Mouse (Mus musculus): Measurements from ENCODE around the gene Fbxl13.
A peak's percentile ranks its signal among the peaks of the same experiment; 100 is the strongest.

The Fbxl13 gene

DNA sequence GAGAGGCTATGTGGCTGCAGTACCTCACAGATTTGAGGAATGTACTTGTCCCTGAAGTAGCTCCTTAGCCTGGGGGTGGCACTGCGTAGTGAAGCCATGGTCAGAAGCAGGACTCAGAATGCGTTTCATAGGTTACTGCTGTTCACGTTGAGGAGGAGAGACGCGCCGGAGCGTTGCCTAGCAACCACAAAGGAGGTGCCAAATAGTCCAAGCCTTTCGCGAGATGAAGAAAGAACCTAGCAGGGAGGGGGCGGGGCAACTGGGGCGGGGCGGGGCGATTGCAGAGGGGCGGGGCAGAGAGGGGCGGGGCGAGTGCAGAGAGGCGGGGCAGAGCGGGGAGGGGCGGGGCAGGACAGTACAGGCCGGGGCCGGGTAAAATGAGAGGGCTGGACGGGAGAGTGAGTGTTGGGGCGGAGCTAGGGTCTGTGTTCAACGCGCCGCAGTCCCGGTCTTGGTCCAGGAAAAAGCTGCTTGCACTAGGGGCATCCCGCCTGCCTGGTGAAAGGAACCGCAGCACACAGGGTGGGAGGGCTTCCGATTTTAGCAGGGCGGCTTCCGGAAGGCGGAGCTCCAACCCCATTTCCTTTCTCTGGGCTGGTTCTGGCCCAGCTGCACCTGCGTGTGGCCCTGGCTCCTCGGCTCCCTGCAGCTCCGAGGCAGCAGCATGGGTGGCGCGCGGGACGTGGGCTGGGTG lies at the start of gene Fbxl13, which contains the start of gene Armc10:
Gene Fbxl13, minus strand, starts transcription at position 196 of the 694 bp plus-strand sequence.
Gene Armc10, plus strand, starts transcription at position 375 of the 694 bp plus-strand sequence.
- peak; percentile 94 for DNase-seq

DNA sequence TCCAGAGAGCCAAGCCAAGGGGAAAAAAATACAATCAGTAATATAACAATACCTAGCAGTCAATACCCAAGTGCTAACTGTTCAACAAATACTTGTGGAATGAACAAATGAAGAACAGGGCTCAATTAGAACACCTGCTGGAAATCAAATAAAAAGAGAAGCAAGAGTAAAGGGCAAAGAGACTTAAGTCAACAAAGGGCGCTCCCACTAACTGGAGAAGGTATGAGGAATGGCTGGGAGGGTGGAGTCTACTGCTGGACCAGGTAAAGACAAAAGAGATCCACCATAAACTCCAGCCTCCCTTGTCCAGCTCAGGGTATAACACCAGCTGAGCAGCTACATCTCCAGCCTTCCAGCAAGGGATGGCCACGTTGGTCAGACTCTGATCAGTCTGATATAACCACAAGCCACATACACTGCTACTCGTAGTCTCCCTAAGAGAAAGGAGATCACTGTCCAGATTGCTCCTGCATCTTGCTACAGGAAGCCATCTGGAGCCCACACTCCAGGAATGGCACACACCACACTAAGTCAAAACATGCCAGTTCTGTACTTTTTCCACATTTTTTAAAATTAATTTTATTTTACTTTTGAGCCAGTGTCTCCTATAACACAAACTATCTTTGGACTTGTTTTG lies 49.5 kb upstream of the Fbxl13 start:
- no peak for DNase-seq

DNA sequence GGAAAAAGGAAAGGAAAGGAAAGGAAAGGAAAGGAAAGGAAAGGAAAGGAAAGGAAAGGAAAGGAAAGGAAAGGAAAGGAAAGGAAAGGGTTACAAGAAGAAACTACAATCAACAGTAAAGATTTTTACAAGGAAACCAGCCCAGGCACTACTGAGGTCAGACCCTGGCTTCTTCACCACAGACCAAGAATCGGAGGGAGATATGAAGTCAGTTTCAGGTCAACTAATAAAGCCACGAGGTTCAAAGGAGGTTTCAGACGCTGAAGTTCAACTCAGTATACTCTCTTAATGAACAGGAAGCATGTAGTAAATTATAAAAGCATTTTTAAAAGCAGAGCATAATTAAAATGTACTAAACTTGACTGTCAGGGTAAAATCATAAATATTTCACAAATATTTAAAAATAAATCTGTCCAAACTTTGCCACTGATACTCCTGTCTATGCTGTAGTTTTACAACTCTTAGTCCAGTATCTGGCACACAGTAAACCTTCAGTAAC lies 48.0 kb upstream of the Fbxl13 start:
- DNase-seq, result no peak

DNA sequence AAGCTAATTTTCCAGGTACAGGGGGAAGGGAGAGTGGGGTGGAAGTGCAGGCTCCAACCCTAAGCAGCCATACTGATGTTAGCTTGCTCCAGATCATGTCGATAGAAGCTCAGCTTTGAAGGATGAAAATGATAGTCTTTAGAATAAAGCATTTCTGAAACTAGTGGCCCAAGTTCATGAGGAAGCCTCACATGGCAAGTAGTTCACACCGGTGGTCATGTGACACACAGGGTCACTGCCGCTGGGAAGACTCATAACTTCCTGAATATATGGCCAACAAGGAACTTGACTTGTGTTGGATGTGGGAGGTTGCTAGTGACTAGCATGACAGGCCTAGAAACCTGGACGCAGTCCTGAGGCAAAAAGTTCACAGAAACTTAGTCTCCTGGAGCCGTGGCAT lies 46.8 kb upstream of the Fbxl13 start:
- no peak for DNase-seq

DNA sequence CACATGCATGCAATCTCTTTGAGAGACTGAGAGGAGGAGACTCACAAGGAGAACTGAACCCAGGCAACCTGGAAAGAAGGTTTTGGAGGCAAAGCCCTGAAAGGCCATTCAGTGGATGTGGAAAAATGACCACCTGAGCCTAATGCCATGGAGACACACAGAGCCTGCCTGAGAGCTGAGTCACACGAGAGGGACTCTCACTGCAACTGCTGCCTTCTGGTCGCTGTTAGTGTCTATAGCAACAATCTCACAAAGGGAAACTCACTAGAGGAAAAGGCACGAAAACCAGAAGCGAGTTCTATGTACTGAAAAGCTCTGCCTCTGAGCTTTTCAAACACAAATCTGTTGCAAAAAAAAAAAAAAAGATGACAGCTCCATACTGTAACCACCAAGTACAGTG lies 41.6 kb upstream of the Fbxl13 start:
- no peak for DNase-seq

DNA sequence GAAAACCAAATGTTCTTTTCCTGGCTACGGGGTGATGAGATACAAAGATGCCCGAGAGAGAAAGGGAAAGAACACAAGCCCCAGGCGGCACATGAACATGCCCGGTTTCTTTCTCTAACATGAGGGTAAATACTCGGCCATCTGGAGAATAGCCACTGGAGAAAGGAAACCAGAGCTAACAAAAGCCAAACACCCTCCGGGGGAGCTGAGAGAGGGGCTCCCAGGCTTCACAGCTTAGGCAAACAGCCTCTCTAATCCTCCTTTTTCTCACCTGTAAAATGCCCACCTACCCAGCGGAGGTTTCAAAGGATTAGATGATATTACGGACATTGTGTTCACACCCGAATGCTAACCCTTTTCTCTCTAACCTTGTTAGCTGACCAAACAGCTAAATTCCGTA lies 39.6 kb upstream of the Fbxl13 start:
- no peak for DNase-seq

DNA sequence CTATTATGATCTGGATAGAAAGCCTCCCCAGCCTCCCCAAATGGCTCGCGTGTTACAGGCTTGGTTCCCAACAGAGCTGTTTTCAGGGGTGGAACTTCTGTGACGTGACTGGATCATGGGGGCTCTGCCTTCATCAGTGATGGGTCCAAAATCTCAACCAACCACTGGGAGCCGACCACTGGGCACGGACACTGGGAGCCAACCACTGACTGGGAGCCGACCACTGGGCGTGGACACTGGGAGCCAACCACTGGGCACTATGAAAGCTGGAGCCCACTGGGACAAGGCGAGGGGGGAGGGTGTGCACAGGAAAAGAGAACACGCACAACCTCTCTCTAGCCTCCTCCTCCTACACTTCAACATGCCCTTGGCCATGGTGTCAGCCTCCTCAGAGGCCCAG lies 38.4 kb upstream of the Fbxl13 start:
- DNase-seq, result no peak

DNA sequence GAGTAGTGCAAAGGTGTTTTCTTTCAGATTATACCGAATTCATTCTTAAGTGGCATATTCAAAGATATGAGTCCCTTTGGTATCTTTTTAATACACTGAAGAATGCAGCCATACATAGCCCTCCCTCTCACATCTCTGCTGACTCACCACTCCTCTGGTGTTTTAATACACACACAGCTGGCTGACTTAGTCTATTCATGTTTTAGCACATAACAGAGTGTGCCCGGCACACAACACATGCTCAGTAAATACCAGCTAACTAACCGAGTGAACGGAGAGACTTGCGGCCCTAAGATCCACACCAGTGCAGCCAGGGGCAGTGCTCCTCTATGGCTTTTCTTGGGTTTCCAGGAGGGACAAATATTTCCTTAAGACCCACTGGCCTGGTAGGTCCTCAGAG lies 35.5 kb upstream of the Fbxl13 start:
- DNase-seq, result peak; percentile 54

DNA sequence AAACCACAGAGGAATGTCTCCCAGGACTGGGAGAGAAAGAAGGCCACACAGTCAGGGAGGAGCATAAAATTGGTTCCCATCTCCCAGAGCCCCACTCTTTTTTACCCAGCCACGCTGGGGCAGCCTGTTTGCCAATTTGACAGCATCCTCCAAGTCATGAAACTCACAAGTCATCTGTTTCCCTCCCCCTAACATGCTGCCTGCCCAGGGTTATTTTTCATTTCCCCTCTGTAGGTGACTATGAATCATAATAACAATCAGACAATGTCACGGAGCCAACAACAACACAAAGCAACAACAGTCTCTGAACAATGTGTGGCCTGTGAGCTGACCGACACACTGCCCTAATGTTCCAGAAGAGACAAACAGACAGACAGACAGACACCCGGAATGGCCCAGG lies 34.6 kb upstream of the Fbxl13 start:
- no peak for DNase-seq

DNA sequence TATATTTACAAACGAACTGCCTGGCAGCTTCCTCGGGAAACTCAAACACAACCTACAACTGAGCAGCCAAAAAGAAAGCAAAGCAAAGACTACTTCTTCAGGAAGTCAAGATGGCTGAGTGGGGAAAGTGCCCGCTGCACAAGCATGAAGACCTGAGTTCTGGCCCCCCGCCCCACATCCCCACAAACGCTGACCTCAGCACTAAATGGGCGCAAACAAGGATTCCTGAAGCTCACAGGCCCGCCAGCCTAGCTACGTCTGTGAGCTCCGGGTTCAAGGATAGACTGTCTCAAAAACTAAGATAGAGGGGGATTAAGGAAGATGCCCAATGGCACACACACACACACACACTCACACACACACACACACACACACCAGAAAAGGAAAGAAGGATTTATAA lies 32.9 kb upstream of the Fbxl13 start:
- no peak for DNase-seq

DNA sequence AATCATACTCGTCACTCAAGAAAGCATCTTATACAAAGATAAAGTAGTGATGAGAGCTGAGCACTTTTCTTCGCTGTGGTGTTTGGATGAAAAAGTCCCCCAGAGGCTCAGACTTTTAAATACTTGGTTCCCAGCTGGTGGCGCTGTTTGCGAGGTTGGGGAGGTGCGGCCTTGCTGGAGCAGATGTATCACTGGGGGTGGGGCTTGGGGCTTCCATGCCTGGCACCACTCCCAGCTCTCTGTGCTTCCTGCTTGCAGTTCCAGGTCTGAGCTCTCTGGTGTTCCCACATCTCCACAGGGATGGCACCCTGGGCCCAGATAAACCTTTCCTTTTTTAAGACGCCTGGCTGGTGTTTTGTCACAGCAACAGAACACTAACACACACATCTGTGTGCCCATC lies 32.5 kb upstream of the Fbxl13 start:
- DNase-seq, result no peak

DNA sequence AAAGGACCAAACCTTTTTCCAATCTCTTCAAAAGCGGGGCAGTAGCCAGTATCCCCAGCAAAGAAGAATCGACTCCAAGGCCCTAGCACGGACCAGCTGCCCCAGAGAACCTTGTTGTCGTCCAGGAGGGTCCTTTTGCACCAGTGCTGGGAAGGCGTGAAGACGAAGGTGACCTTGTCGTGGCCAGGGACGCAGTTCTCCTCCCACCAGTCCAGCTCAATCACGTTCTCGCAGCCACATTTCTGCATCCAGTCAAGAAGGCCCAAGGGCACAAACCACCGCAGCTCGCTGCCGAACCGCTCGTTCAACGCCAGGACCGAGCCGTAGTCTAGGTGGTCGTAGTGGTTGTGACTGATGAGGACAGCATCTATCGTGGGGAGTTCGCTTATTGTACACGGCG lies 30.1 kb upstream of the Fbxl13 start:
- no peak for DNase-seq

DNA sequence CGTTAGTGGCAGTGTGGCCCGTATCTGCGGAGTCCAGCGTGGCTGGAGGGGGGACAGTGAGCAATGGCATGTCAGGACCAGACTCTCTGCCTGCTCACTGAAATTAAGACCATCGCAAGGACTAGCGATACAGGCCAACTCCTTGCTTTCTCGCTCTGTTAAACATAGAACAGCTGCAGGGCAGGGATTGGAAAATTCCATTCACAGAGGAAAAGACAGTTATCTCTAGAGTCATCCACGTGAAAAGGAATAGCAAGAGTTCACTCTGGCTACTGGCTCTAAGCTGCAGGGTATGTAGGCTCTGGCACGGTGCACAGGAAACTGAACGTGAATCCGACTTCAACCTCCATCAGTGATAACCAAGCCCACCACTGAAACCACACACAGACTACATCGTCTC lies 29.6 kb upstream of the Fbxl13 start:
- no peak for DNase-seq

DNA sequence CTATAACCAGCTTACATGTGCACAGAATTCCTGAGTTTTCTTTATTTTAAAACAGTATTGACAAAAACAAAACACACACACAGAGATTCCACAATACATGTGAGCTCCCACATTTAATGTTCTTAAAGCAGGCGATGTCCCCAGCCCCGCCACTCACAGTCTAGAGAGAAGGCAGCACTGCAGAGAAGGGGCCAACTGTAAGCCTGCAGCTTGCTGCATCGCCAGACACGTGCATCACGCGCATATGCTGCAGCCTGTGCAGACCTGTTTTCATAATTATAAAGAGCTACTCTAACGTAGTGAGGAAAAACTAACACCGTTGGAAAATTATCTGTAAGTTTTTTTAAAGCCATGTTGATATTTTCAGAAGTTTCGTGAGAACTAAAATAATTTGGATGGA lies 28.3 kb upstream of the Fbxl13 start:
- DNase-seq, result no peak

DNA sequence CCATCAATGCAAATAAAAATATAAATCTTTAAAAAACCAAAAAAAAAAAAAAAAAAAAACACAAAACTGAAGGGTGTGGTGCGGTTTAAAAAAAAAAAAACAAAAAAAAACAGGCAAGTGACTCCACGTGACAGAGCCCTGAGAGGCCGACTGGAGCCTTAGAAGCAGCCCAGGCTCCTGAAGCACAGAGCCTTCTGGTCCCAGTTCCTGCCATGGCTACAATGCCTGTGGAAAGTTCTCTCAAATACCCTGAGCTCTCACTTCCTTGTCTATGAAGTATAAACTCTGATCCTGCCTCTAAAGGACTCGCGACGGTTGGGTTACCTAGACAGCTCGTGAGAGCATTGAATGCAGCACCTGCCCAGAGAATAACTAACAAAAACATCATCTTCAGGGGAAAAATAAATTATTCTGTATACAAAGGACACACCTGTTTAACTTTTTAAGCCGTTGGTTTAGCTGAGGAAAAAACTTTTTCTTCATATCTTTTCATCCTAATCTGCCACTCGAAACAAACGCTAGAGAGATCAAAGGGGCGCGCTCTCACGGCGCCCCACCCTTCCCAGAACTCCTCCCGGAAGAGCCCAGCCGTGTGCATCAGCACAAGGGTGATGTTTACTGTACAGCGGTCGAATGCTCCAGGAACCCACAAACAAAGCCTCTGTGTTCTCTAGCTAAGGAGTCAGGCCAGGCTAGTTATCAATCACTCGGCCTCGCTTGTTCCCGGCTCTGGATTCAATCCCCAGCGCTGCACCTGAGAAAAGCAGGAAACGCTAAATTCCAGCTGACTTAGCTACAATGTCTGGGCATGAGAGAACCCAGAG lies 27.6 kb upstream of the Fbxl13 start:
- DNase-seq, result no peak

DNA sequence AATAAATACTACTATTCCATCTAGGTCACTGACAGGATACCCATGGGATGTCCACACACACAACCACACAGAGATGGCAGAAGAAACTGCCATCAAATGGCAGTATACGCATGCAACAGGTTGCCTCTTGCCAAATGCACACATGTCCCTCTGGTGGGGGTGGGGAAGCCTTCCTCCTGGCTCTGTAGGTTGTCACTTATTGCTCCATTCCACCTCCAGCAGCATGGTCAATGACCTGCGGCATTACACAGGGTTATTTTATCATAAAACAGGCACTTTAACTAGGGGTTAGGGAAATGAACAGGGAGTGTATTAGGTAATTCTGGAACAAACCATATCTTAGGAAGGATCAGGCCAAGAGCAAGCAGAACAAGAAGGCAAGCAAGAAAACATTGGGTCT lies 23.9 kb upstream of the Fbxl13 start:
- DNase-seq, result no peak

DNA sequence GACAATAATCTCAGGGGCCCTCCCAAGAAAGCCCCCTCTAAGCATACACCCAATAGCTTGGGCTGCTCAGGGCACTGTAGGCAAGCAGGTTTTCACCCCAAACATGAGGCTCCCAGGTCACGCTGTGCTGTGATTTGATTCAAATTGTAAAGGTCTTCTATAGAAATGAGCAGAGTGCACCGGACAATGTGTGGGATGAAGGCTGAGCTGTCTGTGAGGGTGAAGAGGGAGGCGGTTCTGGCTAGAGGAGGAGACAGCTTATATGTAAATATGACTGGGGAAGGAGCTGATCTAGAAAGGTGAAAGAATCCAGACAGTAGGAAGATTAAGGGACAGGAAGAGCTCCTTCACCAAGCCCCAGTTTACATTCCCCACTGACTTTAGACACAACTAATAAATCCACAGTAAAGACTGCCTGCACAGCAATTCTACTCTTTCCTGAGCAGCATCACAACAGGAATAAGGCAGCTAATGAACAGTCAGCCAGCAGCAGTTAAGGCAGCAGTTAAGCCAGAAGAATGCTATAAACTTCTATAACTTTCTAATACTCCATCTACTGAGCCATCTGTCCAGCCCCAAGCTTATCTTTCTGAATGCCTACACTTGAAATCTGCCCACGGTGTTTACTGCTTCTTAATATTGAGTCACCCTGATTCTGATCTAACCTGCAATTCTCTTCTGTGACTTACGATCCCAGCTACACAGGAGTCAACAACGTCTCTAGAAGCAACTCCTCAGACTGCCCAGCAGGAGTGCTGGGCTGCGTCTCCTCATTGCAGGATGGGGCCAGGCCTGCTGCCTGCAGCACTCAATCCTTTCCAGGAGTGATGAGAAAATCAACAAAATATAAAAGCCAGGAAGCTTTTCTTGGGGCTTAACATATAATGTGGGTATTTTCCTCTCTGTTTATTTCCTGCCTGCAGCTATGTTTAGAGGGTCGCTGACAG lies 22.0 kb upstream of the Fbxl13 start:
- no peak for DNase-seq

DNA sequence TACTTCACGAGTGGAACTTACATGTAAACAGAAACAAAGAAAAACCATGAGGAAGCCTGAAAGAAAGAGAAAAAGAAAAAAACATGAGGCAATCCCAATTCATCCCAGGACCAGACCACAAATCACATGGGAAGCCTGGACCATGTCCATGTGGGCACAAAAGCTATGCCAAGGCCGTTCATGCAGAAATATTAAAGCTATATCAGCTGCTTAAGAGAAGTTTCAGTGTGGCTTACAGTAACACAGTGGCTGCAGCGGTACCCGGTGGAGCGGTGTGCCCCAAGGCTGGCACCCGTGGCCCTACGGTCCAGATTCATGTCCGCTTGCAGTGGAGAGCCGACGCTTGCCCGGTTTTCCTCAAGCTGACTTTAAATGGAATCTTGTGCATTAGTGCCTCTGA lies 17.6 kb upstream of the Fbxl13 start:
- DNase-seq, result no peak

DNA sequence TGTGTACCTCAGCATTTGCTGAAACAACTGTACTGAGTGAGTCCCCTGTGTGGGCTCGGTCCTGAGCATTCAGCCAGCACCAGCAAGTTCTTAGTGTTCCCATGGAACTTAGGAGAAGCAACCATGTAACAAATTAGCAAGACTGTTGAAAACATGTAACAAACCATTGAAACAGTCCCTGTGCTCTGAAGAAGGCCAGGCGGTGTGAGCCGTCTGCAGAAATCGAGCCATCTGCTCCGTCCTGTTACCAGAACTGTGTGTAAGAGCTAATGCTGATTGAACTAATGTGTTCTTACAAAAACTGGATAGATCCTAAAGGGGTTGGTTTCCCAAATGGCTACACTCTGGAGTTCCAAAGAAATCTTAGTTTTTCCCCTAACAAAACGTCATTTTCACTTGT lies 15.4 kb upstream of the Fbxl13 start:
- DNase-seq, result no peak

DNA sequence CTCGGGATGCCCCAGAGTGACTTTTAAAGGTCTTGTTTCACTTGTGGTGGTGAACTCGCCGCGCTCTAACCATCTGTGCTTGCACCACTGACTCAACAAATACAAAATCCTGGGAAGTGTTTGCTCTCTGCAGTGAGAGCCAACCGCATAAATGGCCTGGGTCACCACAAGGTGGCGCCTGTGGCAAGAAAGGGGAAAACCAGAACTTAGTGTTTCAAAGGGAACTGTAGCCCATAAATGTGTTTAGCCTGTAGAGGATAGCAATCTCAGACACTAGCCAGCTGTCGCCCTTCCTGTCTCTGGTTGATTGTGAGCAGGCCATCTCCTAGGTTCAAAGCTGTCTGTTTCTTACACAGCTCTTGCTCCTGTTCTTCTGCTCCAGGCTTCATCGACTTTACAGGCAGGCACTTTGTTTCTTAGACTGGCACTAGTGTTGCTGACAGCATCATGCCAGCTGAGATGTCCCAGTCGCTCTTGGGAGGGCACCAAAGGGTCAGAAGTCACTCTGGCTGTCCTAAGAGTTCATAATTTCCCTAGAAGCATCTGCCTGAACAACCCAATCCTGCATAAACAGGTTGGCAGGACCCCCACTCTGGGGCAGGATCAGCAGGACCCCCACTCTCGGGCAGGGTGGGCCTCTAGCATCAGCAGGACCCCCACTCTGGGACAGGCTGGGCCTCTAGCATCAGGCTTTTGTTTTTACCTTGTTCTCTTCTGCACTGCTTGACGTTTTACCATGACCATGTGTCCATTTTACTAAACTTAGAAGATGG lies 13.4 kb upstream of the Fbxl13 start:
- peak; percentile 83 for DNase-seq

DNA sequence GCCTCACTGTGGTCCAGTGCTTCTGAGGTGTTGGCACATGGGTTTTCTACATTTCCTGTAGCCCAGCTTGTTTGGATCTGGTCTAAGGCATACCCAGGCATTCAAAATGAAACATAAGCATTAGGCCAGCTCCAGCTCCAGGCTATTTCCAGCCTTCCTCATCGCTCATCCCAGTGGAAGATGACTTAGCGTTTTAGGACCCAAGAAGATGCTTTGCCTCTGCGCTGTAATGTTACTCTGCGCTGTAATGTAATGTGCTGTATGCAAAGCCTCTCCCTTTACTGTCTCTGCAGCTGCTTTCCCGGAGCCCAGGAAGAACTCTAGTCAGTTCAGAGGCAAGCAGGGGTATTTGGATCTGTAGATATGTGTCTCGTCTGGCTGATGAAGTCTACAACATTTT lies 12.6 kb upstream of the Fbxl13 start:
- no peak for DNase-seq

DNA sequence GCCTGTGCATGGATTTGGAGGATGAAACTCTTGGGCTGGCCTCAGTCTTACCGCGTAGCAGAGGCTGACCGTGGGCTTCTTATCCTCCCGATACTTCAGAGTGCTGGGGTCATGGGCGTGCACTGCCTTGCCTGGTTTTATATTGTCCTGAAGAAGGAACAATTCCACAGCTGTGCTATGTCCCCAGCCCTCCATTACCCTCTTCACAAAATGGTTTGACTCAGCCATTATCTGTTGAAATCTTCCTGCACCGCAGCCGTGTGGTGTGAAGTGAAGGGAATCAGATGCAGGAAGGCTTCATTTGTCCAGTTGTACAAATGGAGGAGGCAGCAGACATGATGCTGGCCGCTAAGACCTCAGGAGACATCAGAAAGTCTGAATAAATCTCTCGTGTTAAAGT lies 11.5 kb upstream of the Fbxl13 start:
- no peak for DNase-seq
